Mouse (Mus musculus) cerebellum, adult 2 months (tissue): ENCODE results near the gene Nckap5.

Experiments used
- CTCF ChIP-seq: fragments of 200-500 bp; IDR thresholded peaks from 2 replicates; pipeline ENCODE4 v1.5.1; 2011; ENCODE audit warnings: low read depth, mild to moderate bottlenecking, control low read depth, low read length, moderate library complexity, borderline replicate concordance; ENCODE audit not compliant: insufficient read depth
- POLR2A ChIP-seq: fragments of 200-500 bp; IDR thresholded peaks from 2 replicates; pipeline ENCODE4 v1.6.1; 2011; ENCODE audit warnings: low read length, control low read depth, borderline replicate concordance; ENCODE audit not compliant: insufficient read depth

- TF ChIP-seq POLR2A, result no peak
- no peak for TF ChIP-seq CTCF
These were observed 146.8 kb downstream of the Nckap5 start for GRCm38 (mm10) chr1:126683621-126684445.
